Mouse (Mus musculus) CD8-positive naive resting alpha-beta T cell, adult 57 days (primary cell): Measurements from ENCODE around the gene Gm10324. TPM values are rescaled to one million over a fixed set of nuclear protein-coding genes. Genes with fewer than 3 reads are reported as not detected.

Experiments
- total RNA-seq: library from RNA; stranded (reverse); gene quantifications from one replicate; pipeline ENCODE4 v1.2.4, GENCODE M21; 2023

The Gm10324 gene
- not detected for total RNA-seq

GRCm38 (mm10) chr13:66119247-66119646 lies at the start of gene Gm10324:
Gene Gm10324 (plus strand): TSS chr13:66119547.

Other genes starting within 250 kb of the Gm10324 start
- gene Gm10772, start 108.0 kb downstream of the Gm10324 start, total RNA-seq, result not detected